Mouse (Mus musculus): ENCODE results near the gene Rarg. TPM values are rescaled to one million over a fixed set of nuclear protein-coding genes. Genes with fewer than 3 reads are reported as not detected.

Gene Rarg
- 32.0 TPM for polyA plus RNA-seq (2021)

DNA sequence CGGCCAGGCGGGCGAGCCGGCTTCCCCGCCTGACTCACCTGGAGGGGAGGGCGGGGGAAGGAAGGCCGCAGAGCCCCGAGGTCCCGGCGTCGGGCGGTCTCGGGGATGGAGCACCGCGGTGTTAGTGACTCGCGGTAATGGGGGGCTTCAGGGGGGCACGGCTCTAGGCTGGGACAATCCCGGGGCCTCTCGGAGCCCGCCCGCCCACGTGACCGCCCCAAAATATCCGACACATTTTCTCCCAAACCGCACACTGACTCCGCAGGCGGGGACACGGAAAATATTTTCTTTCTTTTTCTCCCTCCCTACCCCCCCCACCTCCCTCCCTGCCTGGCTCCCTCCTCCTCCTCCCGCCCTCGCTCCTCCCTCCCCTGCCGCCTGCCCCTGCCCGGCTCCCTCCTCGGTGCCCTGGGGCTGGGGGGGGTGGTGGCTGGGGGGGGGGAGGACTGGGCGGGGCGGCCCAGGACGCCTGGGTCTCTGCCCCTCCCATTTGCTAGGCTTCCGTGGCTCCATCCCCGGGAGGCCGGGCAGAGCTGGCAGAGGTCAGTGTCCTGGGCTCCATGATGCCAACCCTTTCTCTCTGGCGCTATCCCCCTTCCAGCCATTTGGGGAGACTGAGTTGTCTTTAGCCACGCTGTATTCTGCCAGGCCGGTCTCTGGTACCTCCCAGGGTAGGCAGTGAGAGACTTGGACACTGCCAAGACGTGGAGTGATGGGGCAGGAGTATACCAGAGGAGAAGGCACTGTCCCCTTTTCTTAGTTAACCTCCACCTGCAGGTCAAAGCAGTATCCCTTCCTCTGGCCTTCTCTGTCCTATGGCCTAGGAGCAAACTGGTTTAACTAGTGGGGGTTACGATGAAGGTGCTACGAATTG lies at the start of gene Rarg:
Gene Rarg, minus strand, starts transcription at position 316 of the 874 bp plus-strand sequence.
- ATAC-seq (peak; percentile 68), DNase-seq (ENCODE audit: low read depth, low spot score) (no peak)
- H3K27me3 ChIP-seq, result no peaks in the 10 kb centered on the region
- POLR2A ChIA-PET, result interaction anchor here (0.9 to 2.0 kb wide), 2 partner anchors 9 to 21 kb away, joined by 4 to 6 read pairs; no protein-coding TSS in a partner anchor
- in situ Hi-C loops (cut with MboI; ENCODE audit: low pct_unique_long_range_greater_than_20kb), result no loop called here
- TF ChIP-seq CTCF (IDR thresholded peaks at IDR 0.05), result no peak
- CTCF ChIA-PET, result no interaction called here

GRCm38 (mm10) chr15:102302542-102302941 lies 45.2 kb upstream of the Rarg start:
- TF ChIP-seq CTCF (IDR thresholded peaks at IDR 0.05), result no peak
- no peak for ATAC-seq
- ChIA-PET CTCF (interaction anchor here (2.1 kb wide), 1 partner anchor 13 kb away, joined by 7 read pairs; no protein-coding TSS in a partner anchor), POLR2A (no interaction called here)
- DNase-seq (ENCODE audit: low read depth, low spot score), result no peak
- in situ Hi-C loops (cut with MboI; ENCODE audit: low pct_unique_long_range_greater_than_20kb), result no loop called here
- H3K27me3 ChIP-seq, result no peaks in the 10 kb centered on the region

GRCm38 (mm10) chr15:102296368-102297006 lies 39.2 kb upstream of the Rarg start:
- DNase-seq (ENCODE audit: low read depth, low spot score), result no peak
- in situ Hi-C loops (cut with MboI; ENCODE audit: low pct_unique_long_range_greater_than_20kb), result no loop called here
- no peak for TF ChIP-seq CTCF (IDR thresholded peaks at IDR 0.05)
- ChIA-PET CTCF (interaction anchor here (3.1 kb wide), 1 partner anchor 19 kb away, joined by 9 read pairs; no protein-coding TSS in a partner anchor), POLR2A (interaction anchor here (0.6 kb wide), 1 partner anchor 25 kb away, joined by 3 read pairs; no protein-coding TSS in a partner anchor)
- H3K27me3 ChIP-seq, result no peaks in the 10 kb centered on the region
- ATAC-seq, result no peak

GRCm38 (mm10) chr15:102295633-102296367 lies 38.5 kb upstream of the Rarg start, which contains the start of gene Espl1:
Gene Espl1 (plus strand): TSS chr15:102296266.
- no peaks in the 10 kb centered on the region for H3K27me3 ChIP-seq
- ATAC-seq, result peak; percentile 67
- ChIA-PET CTCF (no interaction called here), POLR2A (interaction anchor here (0.6 to 1.6 kb wide), 2 partner anchors 17 to 26 kb away, joined by 3 read pairs; no protein-coding TSS in a partner anchor)
- in situ Hi-C loops (cut with MboI; ENCODE audit: low pct_unique_long_range_greater_than_20kb), result no loop called here
- no peak for TF ChIP-seq CTCF (IDR thresholded peaks at IDR 0.05)
- DNase-seq (ENCODE audit: low read depth, low spot score), result peak; percentile 48

GRCm38 (mm10) chr15:102287395-102287794 lies 30.1 kb upstream of the Rarg start:
- DNase-seq (ENCODE audit: low read depth, low spot score), result no peak
- no peak for ATAC-seq
- TF ChIP-seq CTCF (IDR thresholded peaks at IDR 0.05), result peak; percentile 74
- in situ Hi-C loops (cut with MboI; ENCODE audit: low pct_unique_long_range_greater_than_20kb), result no loop called here
- CTCF ChIA-PET, result no interaction called here
- H3K27me3 ChIP-seq, result no peaks in the 10 kb centered on the region
- POLR2A ChIA-PET, result no interaction called here

DNA sequence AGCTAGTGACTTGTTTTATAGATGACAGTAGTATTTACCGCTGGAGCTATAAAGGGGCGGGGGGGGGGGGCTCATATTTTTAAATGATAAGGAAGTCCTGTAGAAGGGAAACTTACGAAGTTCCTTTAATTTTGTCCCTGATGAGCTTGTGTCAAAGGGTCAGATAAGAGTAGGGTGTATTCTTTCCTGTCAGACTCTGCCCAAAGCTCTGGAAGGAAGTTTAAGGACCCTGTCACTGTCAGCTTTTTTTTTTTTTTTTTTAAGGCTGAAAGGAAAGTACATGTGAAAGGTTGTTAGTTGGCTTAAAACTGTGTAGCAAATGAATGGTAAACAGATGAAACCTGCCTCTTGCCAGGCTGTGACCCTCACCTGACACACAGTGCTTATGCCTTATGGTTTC lies 26.3 kb upstream of the Rarg start:
- POLR2A ChIA-PET, result interaction anchor here (0.9 kb wide), 1 partner anchor 43 kb away, joined by 4 read pairs; the partner anchor contains the start of gene Pfdn5
- DNase-seq (ENCODE audit: low read depth, low spot score) (no peak), ATAC-seq (no peak)
- TF ChIP-seq CTCF (IDR thresholded peaks at IDR 0.05), result no peak
- H3K27me3 ChIP-seq, result no peaks in the 10 kb centered on the region
- CTCF ChIA-PET, result interaction anchor here (1.2 kb wide), 1 partner anchor 94 kb away, joined by 3 read pairs; no protein-coding TSS in a partner anchor
- in situ Hi-C loops (cut with MboI; ENCODE audit: low pct_unique_long_range_greater_than_20kb), result no loop called here

DNA sequence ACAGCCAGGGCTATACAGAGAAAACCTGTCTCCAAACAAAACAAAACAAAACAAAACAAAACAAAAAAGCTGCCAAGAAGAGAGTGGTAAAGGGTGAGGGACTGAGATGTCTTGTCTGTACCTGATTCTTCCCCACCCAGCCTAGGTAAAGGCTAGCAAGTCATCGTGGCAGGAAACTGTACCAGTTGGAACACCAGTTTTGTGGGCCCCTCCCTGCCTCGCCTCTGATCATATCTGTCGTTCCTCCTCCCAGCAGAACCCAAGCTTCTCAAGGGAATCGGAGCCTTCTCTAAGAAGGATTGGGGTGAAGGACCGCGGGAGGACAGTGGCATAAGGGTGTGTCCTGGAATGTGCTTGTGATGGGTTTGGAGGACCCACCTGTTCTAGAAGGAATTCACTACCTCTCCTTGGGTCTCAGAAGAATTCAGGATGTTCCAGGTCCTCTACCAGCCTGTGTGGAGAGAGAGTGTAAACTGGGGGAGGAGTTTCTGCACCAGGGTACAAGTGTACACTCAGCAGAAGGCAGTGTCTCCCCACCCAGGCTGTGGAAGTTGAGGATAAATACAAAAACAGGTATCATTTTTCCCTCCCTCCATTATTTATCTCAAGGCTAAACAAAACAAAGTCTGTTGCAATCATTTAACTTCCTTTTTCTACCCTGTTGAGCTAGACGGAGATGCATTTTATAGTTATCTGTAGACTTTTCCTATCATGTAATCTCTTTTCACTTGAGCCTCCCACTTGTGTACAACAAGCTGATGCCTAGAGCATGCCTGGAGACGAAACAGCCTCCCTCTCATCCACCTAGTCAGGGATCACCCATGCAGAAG lies 25.4 kb upstream of the Rarg start:
- ATAC-seq (no peak), DNase-seq (ENCODE audit: low read depth, low spot score) (no peak)
- no peak for TF ChIP-seq CTCF (IDR thresholded peaks at IDR 0.05)
- ChIA-PET CTCF (interaction anchor here (1.2 kb wide), 1 partner anchor 95 kb away, joined by 3 read pairs; no protein-coding TSS in a partner anchor), POLR2A (no interaction called here)
- in situ Hi-C loops (cut with MboI; ENCODE audit: low pct_unique_long_range_greater_than_20kb), result no loop called here
- no peaks in the 10 kb centered on the region for H3K27me3 ChIP-seq

- CTCF ChIA-PET, result interaction anchor here (1.2 kb wide), 1 partner anchor 41 kb away, joined by 3 read pairs; no protein-coding TSS in a partner anchor
- DNase-seq (ENCODE audit: low read depth, low spot score) (no peak), ATAC-seq (no peak)
- H3K27me3 ChIP-seq, result no peaks in the 10 kb centered on the region
- POLR2A ChIA-PET, result interaction anchor here (0.6 kb wide), 2 partner anchors 20 to 35 kb away, joined by 3 to 4 read pairs; no protein-coding TSS in a partner anchor
- no peak for TF ChIP-seq CTCF (IDR thresholded peaks at IDR 0.05)
- in situ Hi-C loops (cut with MboI; ENCODE audit: low pct_unique_long_range_greater_than_20kb), result no loop called here
Observed at GRCm38 (mm10) chr15:102280623-102281022, 23.3 kb upstream of the Rarg start.

DNA sequence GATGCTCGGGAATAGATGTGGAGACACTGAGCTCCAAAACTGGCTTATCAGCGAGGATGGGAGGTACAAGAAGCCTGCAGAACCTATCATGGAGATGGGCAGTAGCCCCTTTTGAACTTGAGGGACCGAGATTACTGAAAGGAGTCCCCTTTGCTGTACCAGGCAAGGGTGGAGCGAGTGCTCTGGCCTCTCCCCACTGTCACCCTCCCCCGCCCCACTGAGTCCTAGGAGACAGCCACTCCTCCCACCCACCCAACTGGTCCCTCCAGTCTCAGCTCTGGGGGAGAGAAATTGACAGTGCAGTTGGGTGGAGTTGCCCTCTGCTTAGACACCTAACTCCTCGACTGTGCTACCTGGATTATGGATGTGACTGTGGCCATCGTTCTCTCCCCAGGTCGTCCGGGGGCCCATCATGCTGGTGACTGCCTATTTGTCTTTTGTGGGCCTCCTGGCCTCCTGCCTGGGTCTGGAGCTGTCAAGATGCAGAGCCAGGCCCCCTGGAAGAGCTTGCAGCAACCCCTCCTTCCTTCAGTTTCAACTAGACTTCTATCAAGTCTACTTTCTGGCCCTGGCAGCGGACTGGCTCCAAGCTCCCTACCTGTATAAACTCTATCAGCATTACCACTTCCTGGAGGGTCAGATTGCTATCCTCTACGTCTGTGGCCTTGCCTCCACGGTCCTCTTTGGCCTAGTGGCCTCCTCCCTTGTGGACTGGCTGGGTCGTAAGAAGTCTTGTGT lies 22.6 kb upstream of the Rarg start:
- ChIA-PET CTCF (interaction anchor here (1.2 to 2.7 kb wide), 2 partner anchors 40 to 41 kb away, joined by 3 to 8 read pairs; no protein-coding TSS in a partner anchor), POLR2A (interaction anchor here (0.6 to 1.6 kb wide), 6 partner anchors 14 to 238 kb away, joined by 3 to 6 read pairs (median 4); partner anchors contain the start of gene Tarbp2)
- no peak for TF ChIP-seq CTCF (IDR thresholded peaks at IDR 0.05)
- no peaks in the 10 kb centered on the region for H3K27me3 ChIP-seq
- no peak for ATAC-seq
- no peak for DNase-seq (ENCODE audit: low read depth, low spot score)
- in situ Hi-C loops (cut with MboI; ENCODE audit: low pct_unique_long_range_greater_than_20kb), result no loop called here
